Mouse (Mus musculus) MEL (cell line): ENCODE results near the gene Selplg. TPM values are rescaled to one million over a fixed set of nuclear protein-coding genes. Genes with fewer than 3 reads are reported as not detected.

Experiments
- DNase-seq: peaks from one replicate; pipeline ENCODE4 v3.0.0; 2011; ENCODE audit warnings: low read depth, low spot score
- H3K27ac ChIP-seq: 2 replicates; pipeline ENCODE4 v1.5.1; 2012; ENCODE audit warnings: low read depth, mild to moderate bottlenecking, control low read depth, low read length, moderate library complexity; ENCODE audit not compliant: control insufficient read depth
- H3K27me3 ChIP-seq, 2 experiments: fragments of 150-350 bp in 1 of 2; sonication (generic) in 1 of 2; 2 replicates each; pipeline ENCODE4 v1.6.1; 2012; ENCODE audit warnings: low read length in 2 of 2, mild to moderate bottlenecking in 2 of 2, improper control_type of control experiment in 1 of 2, moderate library complexity in 1 of 2; ENCODE audit not compliant: insufficient read depth in 2 of 2, control insufficient read depth in 1 of 2
- H3K36me3 ChIP-seq, 2 experiments: 2 replicates each; pipeline ENCODE4 v1.6.1; 2012 to 2014; ENCODE audit warnings: low read length in 2 of 2, improper control_type of control experiment in 1 of 2, inconsistent platforms in 1 of 2, mild to moderate bottlenecking in 1 of 2; ENCODE audit not compliant: insufficient read depth in 2 of 2, control insufficient read depth in 1 of 2
- H3K4me1 ChIP-seq, 2 experiments: fragments of 150-350 bp in 1 of 2; sonication (generic) in 1 of 2; 2 replicates each; pipeline ENCODE4 v1.6.1; 2012; ENCODE audit warnings: low read length in 2 of 2, improper control_type of control experiment in 1 of 2, mild to moderate bottlenecking in 1 of 2; ENCODE audit not compliant: insufficient read depth in 2 of 2, control insufficient read depth in 1 of 2
- H3K4me3 ChIP-seq, 2 experiments: fragments of 150-350 bp in 1 of 2; sonication (generic) in 1 of 2; 2 replicates each; pipeline ENCODE4 v1.5.1; 2012; ENCODE audit warnings: low read depth in 2 of 2, low read length in 2 of 2, mild to moderate bottlenecking in 2 of 2, moderate library complexity in 2 of 2, control low read depth in 1 of 2, improper control_type of control experiment in 1 of 2; ENCODE audit not compliant: control insufficient read depth in 1 of 2, insufficient read depth in 1 of 2
- H3K79me2 ChIP-seq: 2 replicates; pipeline ENCODE4 v1.6.1; 2012; ENCODE audit warnings: mild to moderate bottlenecking, low read length, moderate library complexity; ENCODE audit not compliant: control insufficient read depth, poor library complexity, insufficient read depth
- H3K9ac ChIP-seq: 2 replicates; pipeline ENCODE4 v1.6.1; 2012; ENCODE audit warnings: low read depth, mild to moderate bottlenecking, control low read depth, low read length, moderate library complexity; ENCODE audit not compliant: control insufficient read depth, poor library complexity, severe bottlenecking
- H3K9me3 ChIP-seq: fragments of 150-350 bp; sonication (generic); replicated peaks from 2 replicates; pipeline ENCODE4 v1.6.1; 2012; ENCODE audit warnings: mild to moderate bottlenecking, low read length, improper control_type of control experiment, moderate library complexity; ENCODE audit not compliant: insufficient read depth
- BHLHE40 ChIP-seq: IDR thresholded peaks from 2 replicates; pipeline ENCODE4 v1.6.1; 2012; ENCODE audit warnings: low read depth, mild to moderate bottlenecking, inconsistent platforms, low read length, improper control_type of control experiment, borderline replicate concordance
- CHD1 ChIP-seq: IDR thresholded peaks from 2 replicates; pipeline ENCODE4 v1.6.1; 2012; ENCODE audit warnings: low read depth, mild to moderate bottlenecking, inconsistent platforms, low read length, improper control_type of control experiment
- CHD2 ChIP-seq: IDR thresholded peaks from 2 replicates; pipeline ENCODE4 v1.6.1; 2011; ENCODE audit warnings: low read length, improper control_type of control experiment
- CTCF ChIP-seq, 3 experiments: IDR thresholded peaks in 2 of 3; conservative IDR thresholded peaks in 1 of 3; 2 replicates each; pipeline ENCODE4 v1.5.1; 2011 to 2012; ENCODE audit warnings: low read length in 3 of 3, low read depth in 2 of 3, mild to moderate bottlenecking in 2 of 3, improper control_type of control experiment in 1 of 3, inconsistent platforms in 1 of 3, mixed read lengths in 1 of 3, moderate library complexity in 1 of 3; ENCODE audit not compliant: control insufficient read depth in 1 of 3, insufficient read depth in 1 of 3, poor library complexity in 1 of 3, severe bottlenecking in 1 of 3
- ETS1 ChIP-seq: IDR thresholded peaks from 2 replicates; pipeline ENCODE4 v1.6.1; 2012; ENCODE audit warnings: low read depth, mild to moderate bottlenecking, inconsistent platforms, low read length, improper control_type of control experiment, moderate library complexity
- GABPA ChIP-seq: IDR thresholded peaks from 2 replicates; pipeline ENCODE4 v1.6.1; 2012; ENCODE audit warnings: low read depth, mild to moderate bottlenecking, inconsistent platforms, low read length, improper control_type of control experiment, moderate library complexity
- MAZ ChIP-seq: IDR thresholded peaks from 2 replicates; pipeline ENCODE4 v1.6.1; 2012; ENCODE audit warnings: low read depth, mild to moderate bottlenecking, inconsistent platforms, low read length, improper control_type of control experiment
- MYB ChIP-seq: IDR thresholded peaks from 2 replicates; pipeline ENCODE4 v1.6.1; 2011; ENCODE audit warnings: mild to moderate bottlenecking, low read depth, low read length, improper control_type of control experiment
- NELFE ChIP-seq: IDR thresholded peaks from 2 replicates; pipeline ENCODE4 v1.6.1; 2011; ENCODE audit warnings: low read depth, low read length, improper control_type of control experiment
- NRF1 ChIP-seq: IDR thresholded peaks from 2 replicates; pipeline ENCODE4 v1.6.1; 2014; ENCODE audit warnings: low read depth, mild to moderate bottlenecking, inconsistent platforms, low read length, improper control_type of control experiment, moderate library complexity; ENCODE audit not compliant: poor library complexity, insufficient read depth, severe bottlenecking
- POLR2A ChIP-seq, 2 experiments: IDR thresholded peaks; 2 replicates each; pipeline ENCODE4 v1.6.1; 2011 to 2012; ENCODE audit warnings: low read length in 2 of 2, mild to moderate bottlenecking in 2 of 2, control low read depth in 1 of 2, improper control_type of control experiment in 1 of 2, low read depth in 1 of 2, moderate library complexity in 1 of 2; ENCODE audit not compliant: control insufficient read depth in 1 of 2, insufficient read depth in 1 of 2, poor library complexity in 1 of 2
- POLR2AphosphoS2 ChIP-seq: IDR thresholded peaks from 2 replicates; pipeline ENCODE4 v1.6.1; 2011; ENCODE audit warnings: low read length, improper control_type of control experiment
- POLR2AphosphoS5 ChIP-seq: IDR thresholded peaks from 2 replicates; pipeline ENCODE4 v1.6.1; 2012; ENCODE audit warnings: low read depth, borderline replicate concordance, mild to moderate bottlenecking, inconsistent platforms, low read length, moderate library complexity, mixed read lengths
- RAD21 ChIP-seq: IDR thresholded peaks from 2 replicates; pipeline ENCODE4 v1.6.1; 2011; ENCODE audit warnings: mild to moderate bottlenecking, low read depth, low read length, improper control_type of control experiment
- SMC3 ChIP-seq: IDR thresholded peaks from 2 replicates; pipeline ENCODE4 v1.6.1; 2011; ENCODE audit warnings: low read depth, low read length, improper control_type of control experiment
- TAL1 ChIP-seq: IDR thresholded peaks from 2 replicates; pipeline ENCODE4 v1.6.1; 2012; ENCODE audit warnings: mild to moderate bottlenecking, inconsistent platforms, low read length, moderate library complexity, mixed read lengths
- TCF12 ChIP-seq: IDR thresholded peaks from 2 replicates; pipeline ENCODE4 v1.6.1; 2014; ENCODE audit warnings: low read depth, mild to moderate bottlenecking, inconsistent platforms, low read length, improper control_type of control experiment, moderate library complexity
- UBTF ChIP-seq: IDR thresholded peaks from 2 replicates; pipeline ENCODE4 v1.6.1; 2012; ENCODE audit warnings: low read depth, mild to moderate bottlenecking, inconsistent platforms, low read length, improper control_type of control experiment, moderate library complexity, borderline replicate concordance; ENCODE audit not compliant: insufficient read depth
- USF2 ChIP-seq, 2 experiments: IDR thresholded peaks; 2 replicates each; pipeline ENCODE4 v1.6.1; 2011 to 2012; ENCODE audit warnings: improper control_type of control experiment in 2 of 2, low read length in 2 of 2, borderline replicate concordance in 1 of 2, inconsistent platforms in 1 of 2, low read depth in 1 of 2, mild to moderate bottlenecking in 1 of 2; ENCODE audit not compliant: insufficient read depth in 1 of 2
- ZC3H11A ChIP-seq: IDR thresholded peaks from 2 replicates; pipeline ENCODE4 v1.6.1; 2012; ENCODE audit warnings: low read depth, mild to moderate bottlenecking, inconsistent platforms, low read length, improper control_type of control experiment
- ZKSCAN1 ChIP-seq: IDR thresholded peaks from 2 replicates; pipeline ENCODE4 v1.6.1; 2012; ENCODE audit warnings: low read depth, mild to moderate bottlenecking, inconsistent platforms, low read length, improper control_type of control experiment, moderate library complexity
- ZNF384 ChIP-seq: IDR thresholded peaks from 2 replicates; pipeline ENCODE4 v1.6.1; 2012; ENCODE audit warnings: low read depth, mild to moderate bottlenecking, inconsistent platforms, low read length, improper control_type of control experiment
- polyA plus RNA-seq, 2 experiments: library from polyadenylated mRNA; stranded (reverse) in 1 of 2; unstranded in 1 of 2; fragments of >175 nt in 1 of 2; fragments of >200 nt in 1 of 2; gene quantifications; 2 replicates each; pipeline versions ENCODE4 v1.2.1 to v1.2.4; 2012; ENCODE audit warnings: low replicate concordance in 2 of 2, low read depth in 1 of 2; ENCODE audit not compliant: insufficient read length in 2 of 2, insufficient read depth in 1 of 2, missing spikeins in 1 of 2
- total RNA-seq: library from RNA; depleted of rRNA; stranded (reverse); fragments of 300-350 nt; gene quantifications from 2 replicates; pipeline ENCODE4 v1.2.3, GENCODE M21; 2012

Selplg gene
- total and polyA plus RNA-seq, 3 experiments: 24.2 to 48.2 TPM; not detected in 1

DNA sequence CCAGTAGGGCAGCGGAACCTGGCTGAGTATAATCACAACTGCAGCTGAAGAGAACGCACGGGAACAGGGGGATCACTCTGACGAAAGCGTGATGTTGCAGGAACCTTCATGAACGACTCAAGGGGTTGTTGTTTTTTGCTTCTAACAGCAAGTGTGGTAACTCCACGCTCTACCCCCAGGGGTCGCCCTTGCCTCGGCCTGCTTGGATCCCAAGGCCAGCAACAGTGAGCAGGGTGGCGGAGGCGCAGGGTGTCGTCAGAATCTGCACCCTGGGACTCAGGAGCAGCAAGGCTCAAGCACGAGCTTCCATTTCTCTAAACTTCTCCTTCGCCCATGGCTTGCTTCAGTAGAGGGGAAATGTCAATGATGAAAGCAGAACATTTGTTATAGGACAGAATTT, 22.1 kb upstream of the Selplg start:
- H3K27ac ChIP-seq: no peak overlapping the region
- H3K79me2 ChIP-seq: no peaks in the 10 kb centered on the region
- DNase-seq: peak; percentile 71
- H3K36me3 ChIP-seq: peaks cover 0 to 4% of the 10 kb centered on the region in 2 experiments; a peak in 2 of 4 replicates
- H3K27me3 ChIP-seq: no peaks in the 10 kb centered on the region
- H3K9ac ChIP-seq: no peak overlapping the region
- no peaks in the 10 kb centered on the region for H3K4me1 ChIP-seq
- no peak overlapping the region for H3K4me3 ChIP-seq
- H3K9me3 ChIP-seq: no peaks in the 10 kb centered on the region
- TF ChIP-seq RAD21: peak; percentile 64
- TF ChIP-seq CTCF (IDR thresholded peaks at IDR 0.05 in 2 of 3, conservative IDR thresholded peaks at IDR 0.05 in 1 of 3; ENCODE audit: control insufficient read depth in 1 of 3, insufficient read depth in 1 of 3, low read depth in 2 of 3, low read length in 3 of 3, poor library complexity in 1 of 3, severe bottlenecking in 1 of 3): peak; percentile 78 to 88 (median 84)
- no peak for TF ChIP-seq CHD1
- peak; percentile 65 for TF ChIP-seq ZC3H11A
- TF ChIP-seq SMC3: peak; percentile 78

GRCm38 (mm10) chr5:113853541-113853940, 21.1 kb upstream of the Selplg start:
- peaks cover 0 to 5% of the 10 kb centered on the region in 2 experiments; a peak in 2 of 4 replicates for H3K36me3 ChIP-seq
- no peak for DNase-seq
- no peak overlapping the region for H3K9ac ChIP-seq
- H3K9me3 ChIP-seq: no peaks in the 10 kb centered on the region
- H3K27me3 ChIP-seq: no peaks in the 10 kb centered on the region
- H3K79me2 ChIP-seq: no peaks in the 10 kb centered on the region
- H3K4me3 ChIP-seq: no peak overlapping the region
- no peak overlapping the region for H3K27ac ChIP-seq
- no peak for TF ChIP-seq POLR2A (IDR thresholded peaks at IDR 0.05; ENCODE audit: control insufficient read depth in 1 of 2, insufficient read depth in 1 of 2, low read depth in 1 of 2, low read length in 2 of 2, poor library complexity in 1 of 2)
- no peak for TF ChIP-seq MAZ
- no peak for TF ChIP-seq POLR2AphosphoS2
- TF ChIP-seq UBTF: no peak
- no peak for TF ChIP-seq TCF12
- no peak for TF ChIP-seq NRF1
- no peak for TF ChIP-seq CTCF (IDR thresholded peaks at IDR 0.05 in 2 of 3, conservative IDR thresholded peaks at IDR 0.05 in 1 of 3; ENCODE audit: control insufficient read depth in 1 of 3, insufficient read depth in 1 of 3, low read depth in 2 of 3, low read length in 3 of 3, poor library complexity in 1 of 3, severe bottlenecking in 1 of 3)
- no peak for TF ChIP-seq ZNF384
- no peak for TF ChIP-seq BHLHE40
- no peak for TF ChIP-seq ETS1
- TF ChIP-seq USF2 (IDR thresholded peaks at IDR 0.05; ENCODE audit: borderline replicate concordance in 1 of 2, insufficient read depth in 1 of 2, low read depth in 1 of 2, low read length in 2 of 2): no peak
- no peak for TF ChIP-seq SMC3
- no peak for TF ChIP-seq RAD21
- no peak for TF ChIP-seq NELFE
- TF ChIP-seq TAL1: no peak
- TF ChIP-seq GABPA: no peak
- TF ChIP-seq POLR2AphosphoS5: no peak
- TF ChIP-seq MYB: no peak
- TF ChIP-seq ZKSCAN1: no peak
- no peak for TF ChIP-seq CHD2
- TF ChIP-seq, all 39 proteins: peak for 0
- no peaks in the 10 kb centered on the region for H3K4me1 ChIP-seq
